Mouse (Mus musculus): Measurements from ENCODE around the gene Kcng4.

- no peak for TF ChIP-seq CTCF (IDR thresholded peaks at IDR 0.05; ENCODE audit: low read depth)
- TF ChIP-seq EP300 (IDR thresholded peaks at IDR 0.05; ENCODE audit: low read depth) = no peak
Observed at GRCm38 (mm10) chr8:119635378-119635777, at the start of gene Kcng4.
